Mouse (Mus musculus): ENCODE data around the gene Zfp131. TPM values are rescaled to one million over a fixed set of nuclear protein-coding genes. Genes with fewer than 3 reads are reported as not detected.

Zfp131 gene
- polyA plus RNA-seq, 1 experiment, result 4.7 TPM

GRCm38 (mm10) chr13:119783581-119783980, 7.1 kb downstream of the Zfp131 start:
- Histone ChIP-seq H3K4me3 (ENCODE audit: insufficient read depth, low read depth, low read length) (no peak overlapping the region), H3K27me3 (replicated peaks; ENCODE audit: control insufficient read depth, insufficient read depth, low read length) (no peaks in the 10 kb centered on the region), H3K4me1 (ENCODE audit: control insufficient read depth, insufficient read depth, low read length) (no peaks in the 10 kb centered on the region), H3K36me3 (ENCODE audit: control insufficient read depth, insufficient read depth, low read length) (peaks cover 2% of the 10 kb centered on the region), H3K27ac (ENCODE audit: insufficient read depth, low read depth, low read length) (no peak overlapping the region)
- 76% methylated on average over 4 of the region's 4 CpGs for WGBS
- TF ChIP-seq POLR2A (IDR thresholded peaks at IDR 0.05; ENCODE audit: low read depth, low read length) (no peak), CTCF (conservative IDR thresholded peaks at IDR 0.05; ENCODE audit: insufficient read depth, insufficient read length, low read depth, low read length) (no peak)
- no peak for DNase-seq

DNA sequence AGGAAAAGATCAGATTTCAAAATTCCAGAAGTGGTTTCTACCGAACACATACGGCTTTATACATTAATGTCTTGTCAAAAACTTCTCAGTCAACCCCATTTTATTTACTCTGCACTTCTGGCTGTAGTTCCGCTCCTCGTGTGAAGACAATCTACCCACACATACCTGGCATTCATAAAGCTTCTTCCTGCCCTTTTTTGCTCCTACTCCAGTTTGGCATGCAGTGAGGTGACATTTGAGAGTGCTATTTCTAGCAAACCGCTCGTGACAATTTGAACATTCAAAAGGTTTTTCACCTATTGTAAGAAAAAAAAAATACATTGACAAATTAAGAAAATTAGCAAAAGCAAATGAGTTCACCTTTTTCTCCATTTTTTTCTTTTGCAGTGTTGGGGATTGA, 22.1 kb downstream of the Zfp131 start:
- H3K27me3 ChIP-seq (replicated peaks; ENCODE audit: control insufficient read depth, insufficient read depth, low read length), result no peaks in the 10 kb centered on the region
- WGBS, result 64% methylated on average over 6 of the region's 6 CpGs
- H3K36me3 ChIP-seq (ENCODE audit: control insufficient read depth, insufficient read depth, low read length), result peaks cover 8% of the 10 kb centered on the region
- H3K4me3 ChIP-seq (ENCODE audit: insufficient read depth, low read depth, low read length), result no peak overlapping the region
- no peaks in the 10 kb centered on the region for H3K4me1 ChIP-seq (ENCODE audit: control insufficient read depth, insufficient read depth, low read length)
- no peak for TF ChIP-seq CTCF (conservative IDR thresholded peaks at IDR 0.05; ENCODE audit: insufficient read depth, insufficient read length, low read depth, low read length)
- TF ChIP-seq POLR2A (IDR thresholded peaks at IDR 0.05; ENCODE audit: low read depth, low read length), result no peak
- no peak overlapping the region for H3K27ac ChIP-seq (ENCODE audit: insufficient read depth, low read depth, low read length)
- DNase-seq, result no peak

- Histone ChIP-seq H3K27me3 (replicated peaks; ENCODE audit: control insufficient read depth, insufficient read depth, low read length) (no peaks in the 10 kb centered on the region), H3K27ac (ENCODE audit: insufficient read depth, low read depth, low read length) (no peak overlapping the region), H3K36me3 (ENCODE audit: control insufficient read depth, insufficient read depth, low read length) (peaks cover 8% of the 10 kb centered on the region), H3K4me1 (ENCODE audit: control insufficient read depth, insufficient read depth, low read length) (no peaks in the 10 kb centered on the region), H3K4me3 (ENCODE audit: insufficient read depth, low read depth, low read length) (no peak overlapping the region)
- 84% methylated on average over 7 of the region's 7 CpGs for WGBS
- no peak for TF ChIP-seq POLR2A (IDR thresholded peaks at IDR 0.05; ENCODE audit: low read depth, low read length)
- TF ChIP-seq CTCF (conservative IDR thresholded peaks at IDR 0.05; ENCODE audit: insufficient read depth, insufficient read length, low read depth, low read length), result no peak
- DNase-seq, result no peak
Measured at GRCm38 (mm10) chr13:119766480-119766879, 24.2 kb downstream of the Zfp131 start.

DNA sequence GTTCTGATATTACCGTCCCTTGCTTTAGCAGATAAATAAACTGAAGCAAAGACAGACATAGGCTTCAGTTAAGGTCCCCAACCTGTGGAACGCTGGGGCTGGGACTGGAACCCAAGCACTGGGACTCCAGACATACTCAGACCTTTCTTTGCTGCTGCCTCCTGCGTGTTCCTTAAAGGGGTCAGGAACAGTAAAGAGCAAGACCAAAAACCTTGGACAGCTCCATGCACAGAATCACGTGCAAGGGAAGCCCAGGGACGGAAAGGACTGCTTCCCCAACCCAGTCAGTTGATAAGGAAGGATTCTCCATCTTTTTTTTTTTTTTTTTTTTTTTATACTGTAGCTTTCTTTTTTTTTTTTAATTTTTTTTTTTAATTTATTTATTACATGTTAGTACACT, 33.9 kb downstream of the Zfp131 start:
- peak; percentile 12 for DNase-seq
- 38% methylated on average over 5 of the region's 5 CpGs for WGBS
- H3K27ac ChIP-seq (ENCODE audit: insufficient read depth, low read depth, low read length), result no peak overlapping the region
- no peak overlapping the region for H3K4me3 ChIP-seq (ENCODE audit: insufficient read depth, low read depth, low read length)
- H3K36me3 ChIP-seq (ENCODE audit: control insufficient read depth, insufficient read depth, low read length), result no peaks in the 10 kb centered on the region
- H3K4me1 ChIP-seq (ENCODE audit: control insufficient read depth, insufficient read depth, low read length), result peaks cover 3% of the 10 kb centered on the region; the same call in 1 of the 2 replicates
- no peaks in the 10 kb centered on the region for H3K27me3 ChIP-seq (replicated peaks; ENCODE audit: control insufficient read depth, insufficient read depth, low read length)
- TF ChIP-seq POLR2A (IDR thresholded peaks at IDR 0.05; ENCODE audit: low read depth, low read length), result no peak
- no peak for TF ChIP-seq CTCF (conservative IDR thresholded peaks at IDR 0.05; ENCODE audit: insufficient read depth, insufficient read length, low read depth, low read length)

- Histone ChIP-seq H3K36me3 (ENCODE audit: control insufficient read depth, insufficient read depth, low read length) (no peaks in the 10 kb centered on the region), H3K27ac (ENCODE audit: insufficient read depth, low read depth, low read length) (peak within 1 kb of the TSS; percentile 43), H3K4me3 (ENCODE audit: insufficient read depth, low read depth, low read length) (peak within 1 kb of the TSS; percentile 51), H3K4me1 (ENCODE audit: control insufficient read depth, insufficient read depth, low read length) (peaks cover 3% of the 10 kb centered on the region; the same call in 1 of the 2 replicates), H3K27me3 (replicated peaks; ENCODE audit: control insufficient read depth, insufficient read depth, low read length) (no peaks in the 10 kb centered on the region)
- peak; percentile 93 for DNase-seq
- WGBS, result 1% methylated on average over 43 of the region's 43 CpGs
- TF ChIP-seq CTCF (conservative IDR thresholded peaks at IDR 0.05; ENCODE audit: insufficient read depth, insufficient read length, low read depth, low read length) (0 out of 2 replicates have a peak, but pooled peaks have one; percentile 4), POLR2A (IDR thresholded peaks at IDR 0.05; ENCODE audit: low read depth, low read length) (peak; percentile 48)
Measured at GRCm38 (mm10) chr13:119755681-119756471, 34.8 kb downstream of the Zfp131 start, which contains the start of gene Nim1k. Nim1k (minus strand) TSS chr13:119755882.

- peak overlapping the region; percentile 43 for H3K27ac ChIP-seq (ENCODE audit: insufficient read depth, low read depth, low read length)
- TF ChIP-seq CTCF (conservative IDR thresholded peaks at IDR 0.05; ENCODE audit: insufficient read depth, insufficient read length, low read depth, low read length) (no peak), POLR2A (IDR thresholded peaks at IDR 0.05; ENCODE audit: low read depth, low read length) (no peak)
- no peaks in the 10 kb centered on the region for H3K27me3 ChIP-seq (replicated peaks; ENCODE audit: control insufficient read depth, insufficient read depth, low read length)
- H3K36me3 ChIP-seq (ENCODE audit: control insufficient read depth, insufficient read depth, low read length), result no peaks in the 10 kb centered on the region
- DNase-seq, result peak; percentile 73
- under 1% methylated on average over 16 of the region's 16 CpGs for WGBS
- peaks cover 3% of the 10 kb centered on the region; the same call in 1 of the 2 replicates for H3K4me1 ChIP-seq (ENCODE audit: control insufficient read depth, insufficient read depth, low read length)
- peak overlapping the region; percentile 51 for H3K4me3 ChIP-seq (ENCODE audit: insufficient read depth, low read depth, low read length)
Measured at GRCm38 (mm10) chr13:119755141-119755547, 35.5 kb downstream of the Zfp131 start.

DNA sequence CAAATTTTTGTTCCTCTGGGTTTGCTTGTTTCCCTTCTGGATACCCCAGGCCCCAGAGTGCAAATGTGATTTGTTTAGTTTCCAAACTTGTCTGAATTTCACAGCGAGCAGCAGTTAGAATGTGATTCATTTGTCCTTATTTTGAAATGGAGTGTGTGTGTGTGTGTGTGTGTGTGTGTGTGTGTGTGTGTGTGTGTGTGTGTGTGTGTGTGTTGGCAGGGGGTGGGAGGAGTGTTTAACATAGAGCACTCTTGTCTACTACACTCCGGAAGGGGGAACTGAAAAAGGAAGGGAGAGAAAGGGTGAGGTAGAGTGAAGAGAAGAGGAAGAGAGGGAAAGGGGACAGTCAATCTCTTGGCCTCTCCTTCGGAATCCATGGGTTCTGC, 36.1 kb downstream of the Zfp131 start:
- Histone ChIP-seq H3K4me3 (ENCODE audit: insufficient read depth, low read depth, low read length) (no peak overlapping the region), H3K27ac (ENCODE audit: insufficient read depth, low read depth, low read length) (no peak overlapping the region), H3K27me3 (replicated peaks; ENCODE audit: control insufficient read depth, insufficient read depth, low read length) (no peaks in the 10 kb centered on the region), H3K4me1 (ENCODE audit: control insufficient read depth, insufficient read depth, low read length) (peaks cover 3% of the 10 kb centered on the region; the same call in 1 of the 2 replicates), H3K36me3 (ENCODE audit: control insufficient read depth, insufficient read depth, low read length) (no peaks in the 10 kb centered on the region)
- no peak for DNase-seq
- TF ChIP-seq POLR2A (IDR thresholded peaks at IDR 0.05; ENCODE audit: low read depth, low read length) (no peak), CTCF (conservative IDR thresholded peaks at IDR 0.05; ENCODE audit: insufficient read depth, insufficient read length, low read depth, low read length) (no peak)
- 52% methylated on average over 3 of the region's 3 CpGs for WGBS
